Mouse (Mus musculus) kidney, adult 2 months (tissue): Measurements from ENCODE around the gene Hdac4. TPM values are rescaled to one million over a fixed set of nuclear protein-coding genes. Genes with fewer than 3 reads are reported as not detected.

Source experiments
- DNase-seq: peaks from one replicate; pipeline ENCODE4 v3.0.0; 2021
- H3K27ac ChIP-seq: fragments of 200-500 bp; 2 replicates; pipeline ENCODE4 v1.5.1; 2012; ENCODE audit warnings: low read depth, low read length, control low read depth, inconsistent platforms; ENCODE audit not compliant: insufficient read depth
- H3K27me3 ChIP-seq: fragments of 200-500 bp; replicated peaks from 2 replicates; pipeline ENCODE4 v1.6.1; 2012; ENCODE audit warnings: mild to moderate bottlenecking, moderate library complexity, low read length, inconsistent platforms; ENCODE audit not compliant: control insufficient read depth, insufficient read depth
- H3K36me3 ChIP-seq: fragments of 200-500 bp; 2 replicates; pipeline ENCODE4 v1.6.1; 2012; ENCODE audit warnings: mild to moderate bottlenecking, moderate library complexity, low read length, inconsistent platforms; ENCODE audit not compliant: control insufficient read depth, insufficient read depth
- H3K4me1 ChIP-seq: fragments of 200-500 bp; 2 replicates; pipeline ENCODE4 v1.6.1; 2011; ENCODE audit warnings: low read length; ENCODE audit not compliant: control insufficient read depth, insufficient read depth
- H3K4me3 ChIP-seq: fragments of 200-500 bp; 2 replicates; pipeline ENCODE4 v1.5.1; 2011; ENCODE audit warnings: mild to moderate bottlenecking, low read depth, low read length, control low read depth; ENCODE audit not compliant: insufficient read depth
- CTCF ChIP-seq: fragments of 200-500 bp; conservative IDR thresholded peaks from 2 replicates; pipeline ENCODE4 v1.5.1; 2011; ENCODE audit warnings: low read depth, mild to moderate bottlenecking, control low read depth, low read length, moderate library complexity, mixed read lengths; ENCODE audit not compliant: insufficient read depth, insufficient read length
- POLR2A ChIP-seq: fragments of 200-500 bp; IDR thresholded peaks from one replicate; pipeline ENCODE4 v1.6.1; 2011; ENCODE audit warnings: low read depth, low read length, control low read depth
- WGBS: fragments of 180-500 bp; shearing (Covaris S2); methylation state at CpG from one replicate; pipeline ENCODE4 v1.1.7; 2018; 5-methylcytosine and 5-hydroxymethylcytosine counted together
- polyA plus RNA-seq: library from polyadenylated mRNA; depleted of rRNA; stranded (reverse); fragments of >200 nt; gene quantifications from 2 replicates; pipeline ENCODE4 v1.2.3, GENCODE M21; 2012

The Hdac4 gene
- polyA plus RNA-seq, 1 experiment: 10.0 TPM

- no peak for DNase-seq
- Histone ChIP-seq H3K4me3 (no peak overlapping the region), H3K4me1 (0 out of 2 replicates have a peak, but pooled peaks cover 2% of the 10 kb centered on the region), H3K27ac (no peak overlapping the region), H3K36me3 (no peaks in the 10 kb centered on the region), H3K27me3 (no peaks in the 10 kb centered on the region)
- WGBS: 81% methylated on average over 4 of the region's 4 CpGs
- TF ChIP-seq POLR2A: no peak
- TF ChIP-seq CTCF: no peak
These were observed 26.4 kb downstream of the Hdac4 start for GRCm38 (mm10) chr1:92168900-92169775.

DNA sequence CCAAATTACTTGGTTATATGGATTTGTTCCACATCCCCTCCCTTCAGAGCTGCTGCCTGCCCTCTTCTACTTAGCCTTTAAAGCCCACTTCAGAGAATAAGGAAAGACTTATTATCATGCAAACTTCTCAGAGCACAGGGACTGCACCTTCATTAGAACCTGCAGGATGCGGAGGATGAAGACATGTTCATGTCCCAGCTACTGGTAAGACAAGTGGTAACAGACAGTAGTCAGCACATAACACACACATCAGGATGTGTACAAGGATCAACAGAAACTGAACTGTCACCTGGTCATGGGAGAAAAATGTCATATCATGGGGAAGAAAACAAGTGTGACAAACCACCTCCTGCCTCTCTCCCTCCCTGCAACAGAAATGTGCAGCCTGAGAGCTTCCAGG lies 31.6 kb downstream of the Hdac4 start:
- Histone ChIP-seq H3K36me3 (no peaks in the 10 kb centered on the region), H3K27me3 (no peaks in the 10 kb centered on the region), H3K4me1 (no peaks in the 10 kb centered on the region), H3K27ac (no peak overlapping the region), H3K4me3 (no peak overlapping the region)
- TF ChIP-seq CTCF (no peak), POLR2A (no peak)
- no peak for DNase-seq
- 97% methylated on average over 1 of the region's 1 CpGs for WGBS

DNA sequence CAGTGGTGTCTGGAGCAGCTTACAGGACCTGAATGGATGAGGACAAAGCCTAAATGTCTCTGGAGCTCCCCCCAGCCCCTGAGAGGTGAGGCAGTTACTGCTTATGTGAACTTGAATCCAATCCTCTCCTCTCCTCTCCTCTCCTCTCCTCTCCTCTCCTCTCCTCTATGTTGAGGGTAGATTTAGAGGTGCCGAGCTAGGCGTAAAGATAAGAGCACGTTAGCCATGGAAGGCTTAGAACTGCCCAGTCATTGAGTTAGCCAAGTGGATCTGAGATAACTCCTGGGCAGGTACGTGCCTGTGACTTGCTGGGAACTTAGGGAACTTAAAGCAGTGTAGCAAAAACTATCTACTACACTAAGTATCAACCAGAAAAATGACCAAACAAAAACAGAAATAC lies 35.7 kb downstream of the Hdac4 start:
- no peak for DNase-seq
- no peaks in the 10 kb centered on the region for H3K4me1 ChIP-seq
- no peak overlapping the region for H3K4me3 ChIP-seq
- H3K36me3 ChIP-seq: no peaks in the 10 kb centered on the region
- no peak overlapping the region for H3K27ac ChIP-seq
- H3K27me3 ChIP-seq: no peaks in the 10 kb centered on the region
- 77% methylated on average over 4 of the region's 4 CpGs for WGBS
- TF ChIP-seq CTCF (no peak), POLR2A (no peak)

- H3K27me3 ChIP-seq: no peaks in the 10 kb centered on the region
- WGBS: 96% methylated on average over 1 of the region's 1 CpGs
- DNase-seq: no peak
These were observed 45.3 kb downstream of the Hdac4 start for GRCm38 (mm10) chr1:92150201-92150600.

GRCm38 (mm10) chr1:92148527-92148926 lies 47.0 kb downstream of the Hdac4 start:
- TF ChIP-seq CTCF (no peak), POLR2A (no peak)

More at GRCm38 (mm10) chr1:92150201-92150600, 45.3 kb downstream of the Hdac4 start:
- Histone ChIP-seq H3K4me1 (peaks cover 2% of the 10 kb centered on the region; the same call in 1 of the 2 replicates), H3K4me3 (no peak overlapping the region), H3K36me3 (no peaks in the 10 kb centered on the region), H3K27ac (no peak overlapping the region)
- TF ChIP-seq POLR2A (no peak), CTCF (no peak)

GRCm38 (mm10) chr1:92144868-92145534 lies 50.5 kb downstream of the Hdac4 start:
- WGBS: 70% methylated on average over 6 of the region's 6 CpGs
- peak; percentile 33 for DNase-seq

More at GRCm38 (mm10) chr1:92148527-92148926, 47.0 kb downstream of the Hdac4 start:
- Histone ChIP-seq H3K4me3 (no peak overlapping the region), H3K27me3 (no peaks in the 10 kb centered on the region), H3K36me3 (no peaks in the 10 kb centered on the region), H3K27ac (no peak overlapping the region), H3K4me1 (peaks cover 3% of the 10 kb centered on the region; the same call in 1 of the 2 replicates)
- WGBS: 100% methylated on average over 1 of the region's 1 CpGs
- no peak for DNase-seq

More at GRCm38 (mm10) chr1:92144868-92145534, 50.5 kb downstream of the Hdac4 start:
- H3K36me3 ChIP-seq: no peaks in the 10 kb centered on the region
- H3K27me3 ChIP-seq: no peaks in the 10 kb centered on the region
- TF ChIP-seq CTCF (no peak), POLR2A (no peak)
- H3K4me1 ChIP-seq: peaks cover 7% of the 10 kb centered on the region; the same call in 1 of the 2 replicates
- peak overlapping the region; percentile 49 for H3K27ac ChIP-seq
- no peak overlapping the region for H3K4me3 ChIP-seq
